Mouse (Mus musculus) forebrain, embryonic 13.5 days (tissue): ENCODE data around the gene Cend1. TPM values are rescaled to one million over a fixed set of nuclear protein-coding genes. Genes with fewer than 3 reads are reported as not detected.
"Not testable (repeated sequence)": the region's sequence is repeated elsewhere in the genome, so short reads cannot be mapped to it uniquely, and the experiment has no call there.

Source experiments
- ATAC-seq: fragments of 200-750 bp; cut with Nextera tagmentation; 2 replicates; pipeline ENCODE4 v1.8.0; 2017
- H3K27ac ChIP-seq: fragments of 300-500 bp; sonication (generic); 2 replicates; pipeline ENCODE4 v1.5.1; 2015; ENCODE audit warnings: inconsistent platforms, mild to moderate bottlenecking, moderate library complexity
- H3K27me3 ChIP-seq: fragments of 300-500 bp; sonication (generic); 2 replicates; pipeline ENCODE4 v1.6.1; 2015; ENCODE audit warnings: mild to moderate bottlenecking, inconsistent platforms
- H3K36me3 ChIP-seq: fragments of 300-500 bp; sonication (generic); 2 replicates; pipeline ENCODE4 v1.6.1; 2015; ENCODE audit warnings: mild to moderate bottlenecking, inconsistent platforms; ENCODE audit not compliant: poor library complexity, severe bottlenecking
- H3K4me1 ChIP-seq: fragments of 300-500 bp; sonication (generic); 2 replicates; pipeline ENCODE4 v1.6.1; 2015; ENCODE audit warnings: inconsistent platforms
- H3K4me2 ChIP-seq: fragments of 300-500 bp; sonication (generic); 2 replicates; pipeline ENCODE4 v1.6.1; 2015; ENCODE audit warnings: inconsistent platforms, mild to moderate bottlenecking, moderate library complexity
- H3K4me3 ChIP-seq: fragments of 300-500 bp; sonication (generic); 2 replicates; pipeline ENCODE4 v1.5.1; 2015; ENCODE audit warnings: mild to moderate bottlenecking, inconsistent platforms
- H3K9ac ChIP-seq: fragments of 300-500 bp; sonication (generic); 2 replicates; pipeline ENCODE4 v1.6.1; 2015; ENCODE audit warnings: mild to moderate bottlenecking, inconsistent platforms
- H3K9me3 ChIP-seq: fragments of 300-500 bp; sonication (generic); replicated peaks from 2 replicates; pipeline ENCODE4 v1.6.1; 2016; ENCODE audit warnings: inconsistent platforms
- WGBS: fragments of 180-500 bp; shearing (Covaris S2); methylation state at CpG from one replicate; pipeline ENCODE4 v1.1.7; 2015; 5-methylcytosine and 5-hydroxymethylcytosine counted together
- polyA plus RNA-seq: library from polyadenylated mRNA; unstranded; fragments of >200 nt; fragmentation: Nextera tagmentation; extraction: Ambion mirVana; gene quantifications from 2 replicates; pipeline ENCODE4 v1.2.1, GENCODE M21; 2015

Cend1 gene
- polyA plus RNA-seq, 1 experiment from 2014 or later: 27.5 TPM

DNA sequence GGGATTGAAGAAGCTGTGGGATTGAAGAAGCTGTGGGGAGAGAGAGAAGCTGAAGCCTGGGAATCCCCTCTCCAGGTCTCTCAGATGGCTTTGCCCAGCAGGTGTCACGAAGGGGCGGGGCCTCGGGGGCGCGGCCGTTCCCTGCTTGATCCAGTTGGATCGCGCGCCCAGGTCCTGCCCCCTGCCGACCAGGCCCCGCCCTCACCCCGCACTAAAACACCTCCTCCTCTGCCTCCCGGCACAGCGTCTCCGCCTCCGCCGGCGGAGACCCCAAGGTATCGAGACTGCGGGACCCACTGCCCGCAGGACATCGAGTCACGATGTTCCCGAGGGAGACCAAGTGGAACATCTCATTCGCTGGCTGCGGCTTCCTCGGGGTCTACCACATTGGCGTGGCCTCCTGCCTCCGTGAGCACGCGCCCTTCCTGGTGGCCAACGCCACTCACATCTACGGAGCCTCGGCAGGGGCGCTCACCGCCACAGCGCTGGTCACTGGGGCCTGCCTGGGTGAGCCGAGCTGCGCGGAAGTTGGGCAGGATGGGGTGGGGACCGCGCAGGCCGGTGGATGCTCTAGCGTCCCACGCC, 25.8 kb upstream of the Cend1 start, which contains the start of gene Pnpla2:
Gene Pnpla2, plus strand, starts transcription at position 232 of the 585 bp plus-strand sequence.
- Histone ChIP-seq H3K9me3 (no peaks in the 10 kb centered on the region), H3K36me3 (peaks cover 42% of the 10 kb centered on the region), H3K27me3 (peaks cover 17% of the 10 kb centered on the region), H3K9ac (peak within 1 kb of the TSS; percentile 80), H3K4me1 (peaks cover 21% of the 10 kb centered on the region), H3K27ac (peak within 1 kb of the TSS; percentile 52), H3K4me3 (peak within 1 kb of the TSS; percentile 68), H3K4me2 (peak within 1 kb of the TSS; percentile 95)
- WGBS: under 1% methylated on average over 41 of the region's 45 CpGs
- ATAC-seq: peak; percentile 80

DNA sequence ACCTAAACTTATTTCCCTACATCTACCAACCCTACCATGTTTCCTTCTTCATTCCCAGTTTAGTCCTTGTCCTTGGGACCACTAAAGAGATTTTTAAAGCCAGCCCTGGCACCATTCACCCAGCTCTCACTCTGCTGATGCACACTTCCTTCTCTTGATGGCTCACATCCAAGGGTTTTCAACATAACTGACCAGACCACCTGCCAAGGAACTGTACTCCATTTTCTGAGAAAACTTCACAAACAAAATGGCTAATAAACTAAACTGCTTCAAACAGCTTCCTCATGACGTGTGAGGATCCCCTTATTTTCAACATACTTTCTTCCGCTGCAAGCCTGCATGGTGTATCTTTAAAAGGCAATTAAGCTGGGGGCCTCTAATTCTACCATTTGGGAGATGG, 24.3 kb upstream of the Cend1 start:
- no peak overlapping the region for H3K9ac ChIP-seq
- ATAC-seq: no peak
- peaks cover 41% of the 10 kb centered on the region for H3K36me3 ChIP-seq
- H3K27me3 ChIP-seq: 0 out of 2 replicates have a peak, but pooled peaks cover 6% of the 10 kb centered on the region
- WGBS: 72% methylated on average over 2 of the region's 2 CpGs
- H3K9me3 ChIP-seq: no peaks in the 10 kb centered on the region
- peaks cover 25% of the 10 kb centered on the region for H3K4me1 ChIP-seq
- no peak overlapping the region for H3K27ac ChIP-seq
- no peak overlapping the region for H3K4me3 ChIP-seq
- no peak overlapping the region for H3K4me2 ChIP-seq

DNA sequence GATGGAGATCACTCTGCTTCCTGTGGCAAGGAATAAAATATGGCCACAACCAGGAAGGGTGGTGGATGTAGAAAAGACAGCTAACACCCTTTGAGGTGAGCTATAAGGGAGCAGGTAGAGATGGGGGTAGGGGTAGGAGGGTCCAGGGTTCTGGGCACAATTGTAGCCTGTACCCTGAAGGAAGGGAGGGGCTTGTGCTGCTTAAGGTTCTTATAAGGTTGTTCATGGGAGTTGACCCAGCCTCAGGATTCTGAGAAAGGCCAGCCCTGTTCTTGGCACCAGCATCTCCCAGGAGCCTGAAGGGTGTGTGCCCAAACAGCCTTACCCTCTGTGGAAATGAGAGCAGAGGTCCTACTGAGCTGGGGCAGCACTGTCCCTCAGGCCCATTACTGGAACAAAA, 22.6 kb upstream of the Cend1 start:
- H3K9me3 ChIP-seq: no peaks in the 10 kb centered on the region
- no peak overlapping the region for H3K4me3 ChIP-seq
- no peak for ATAC-seq
- H3K4me1 ChIP-seq: peaks cover 32% of the 10 kb centered on the region
- H3K27ac ChIP-seq: no peak overlapping the region
- H3K27me3 ChIP-seq: 0 out of 2 replicates have a peak, but pooled peaks cover 6% of the 10 kb centered on the region
- H3K9ac ChIP-seq: no peak overlapping the region
- H3K4me2 ChIP-seq: no peak overlapping the region
- H3K36me3 ChIP-seq: peaks cover 40% of the 10 kb centered on the region

DNA sequence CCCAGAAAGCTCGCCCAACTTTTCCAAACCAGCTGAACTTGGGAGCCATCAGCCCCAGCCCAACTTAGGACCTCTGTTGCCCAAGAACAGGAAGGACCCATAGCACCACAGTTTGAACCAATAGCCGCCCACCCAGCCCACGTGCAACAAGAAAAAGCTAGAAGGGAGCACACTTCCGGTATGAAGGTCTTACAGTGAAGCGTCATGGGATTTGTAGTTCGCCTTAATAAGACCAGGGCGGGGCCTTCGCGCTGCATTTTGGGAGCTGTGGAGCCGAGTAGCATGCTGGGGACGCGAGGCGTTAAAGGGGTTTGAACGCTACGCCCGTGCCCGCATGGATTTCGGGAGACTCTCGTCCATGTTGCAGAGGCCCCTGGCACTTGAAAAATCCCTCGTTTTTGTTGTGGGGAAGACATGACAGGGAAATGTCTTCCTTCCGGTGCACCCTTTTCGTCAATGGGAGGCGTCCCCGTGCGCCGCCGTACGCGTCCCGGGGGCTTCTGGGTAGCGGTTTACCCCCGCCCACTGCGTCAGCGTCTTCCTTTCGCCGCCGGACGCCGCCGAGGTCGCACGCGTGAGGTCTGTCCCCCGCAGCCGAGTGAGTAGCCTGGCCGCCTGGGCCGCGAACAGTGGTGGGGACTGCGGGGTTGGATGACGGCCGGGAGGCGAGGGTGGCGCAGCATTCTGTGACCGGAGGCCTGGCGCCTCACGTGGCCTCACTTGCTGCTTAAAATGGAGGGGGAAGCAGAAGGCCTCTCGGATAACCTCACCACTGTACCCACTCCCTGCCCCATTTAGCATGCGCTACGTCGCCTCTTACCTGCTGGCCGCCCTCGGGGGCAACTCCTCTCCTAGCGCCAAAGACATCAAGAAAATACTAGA, 18.1 kb upstream of the Cend1 start, which contains the start of gene Rplp2:
Gene Rplp2, plus strand, starts transcription at position 261 of the 882 bp plus-strand sequence.
- Histone ChIP-seq H3K4me3 (peak within 1 kb of the TSS; percentile 92), H3K9me3 (no peaks in the 10 kb centered on the region), H3K4me2 (peak within 1 kb of the TSS; percentile 80), H3K36me3 (peaks cover 39% of the 10 kb centered on the region), H3K9ac (peak within 1 kb of the TSS; percentile 94), H3K4me1 (peaks cover 30% of the 10 kb centered on the region), H3K27ac (peak within 1 kb of the TSS; percentile 89), H3K27me3 (no peaks in the 10 kb centered on the region)
- under 1% methylated on average over 63 of the region's 63 CpGs for WGBS
- ATAC-seq: peak; percentile 93

DNA sequence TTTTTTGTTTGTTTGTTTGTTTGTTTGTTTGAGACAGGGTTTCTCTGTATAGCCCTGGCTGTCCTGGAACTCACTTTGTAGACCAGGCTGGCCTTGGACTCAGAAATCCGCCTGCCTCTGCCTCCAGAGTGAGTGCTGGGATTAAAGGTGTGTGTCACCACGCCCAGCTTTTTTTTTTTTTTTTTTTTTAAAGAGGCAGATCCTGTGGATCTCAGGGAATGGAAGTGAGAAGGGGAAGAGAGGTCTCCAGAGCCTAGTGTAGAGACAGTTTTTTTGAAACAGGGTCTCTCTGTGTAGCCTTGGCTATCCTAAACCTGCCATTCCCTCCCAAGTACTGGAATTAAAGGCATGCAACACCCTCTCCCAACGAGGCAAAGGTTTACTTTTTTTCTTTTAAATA, 17.1 kb upstream of the Cend1 start:
- H3K4me1 ChIP-seq: peaks cover 40% of the 10 kb centered on the region
- not testable (repeated sequence) for H3K27me3 ChIP-seq, H3K27ac ChIP-seq, H3K9me3 ChIP-seq, H3K9ac ChIP-seq, H3K4me3 ChIP-seq, ATAC-seq
- H3K36me3 ChIP-seq: peaks cover 32% of the 10 kb centered on the region
- H3K4me2 ChIP-seq: peak overlapping the region; percentile 80
- WGBS: 83% methylated on average over 3 of the region's 3 CpGs

DNA sequence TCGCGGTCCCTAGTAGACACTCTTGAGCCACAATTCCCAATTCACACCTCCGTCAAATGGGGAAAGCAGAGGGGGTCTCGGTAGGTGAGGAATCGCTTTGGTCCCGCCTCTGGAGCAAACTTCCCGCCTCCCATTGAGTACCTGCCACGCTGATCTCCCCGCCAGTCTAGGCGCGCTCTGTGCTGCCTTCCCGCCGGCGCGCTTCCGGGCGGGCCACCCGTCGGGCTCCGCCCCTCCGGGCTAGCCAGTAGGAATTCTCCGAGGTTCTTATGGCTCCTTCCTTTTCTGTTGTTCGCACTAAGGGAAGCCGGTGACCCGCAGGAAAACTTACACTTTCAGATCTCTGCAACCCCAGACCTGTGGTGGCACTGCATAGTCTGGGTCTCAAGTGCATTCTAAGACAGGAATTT, 14.5 kb upstream of the Cend1 start, which contains the start of gene Pidd1:
Gene Pidd1, minus strand, starts transcription at position 198 of the 410 bp plus-strand sequence.
- H3K4me2 ChIP-seq: peak within 1 kb of the TSS; percentile 79
- ATAC-seq: peak; percentile 34; the same call in 1 of the 2 replicates
- WGBS: under 1% methylated on average over 25 of the region's 25 CpGs

DNA sequence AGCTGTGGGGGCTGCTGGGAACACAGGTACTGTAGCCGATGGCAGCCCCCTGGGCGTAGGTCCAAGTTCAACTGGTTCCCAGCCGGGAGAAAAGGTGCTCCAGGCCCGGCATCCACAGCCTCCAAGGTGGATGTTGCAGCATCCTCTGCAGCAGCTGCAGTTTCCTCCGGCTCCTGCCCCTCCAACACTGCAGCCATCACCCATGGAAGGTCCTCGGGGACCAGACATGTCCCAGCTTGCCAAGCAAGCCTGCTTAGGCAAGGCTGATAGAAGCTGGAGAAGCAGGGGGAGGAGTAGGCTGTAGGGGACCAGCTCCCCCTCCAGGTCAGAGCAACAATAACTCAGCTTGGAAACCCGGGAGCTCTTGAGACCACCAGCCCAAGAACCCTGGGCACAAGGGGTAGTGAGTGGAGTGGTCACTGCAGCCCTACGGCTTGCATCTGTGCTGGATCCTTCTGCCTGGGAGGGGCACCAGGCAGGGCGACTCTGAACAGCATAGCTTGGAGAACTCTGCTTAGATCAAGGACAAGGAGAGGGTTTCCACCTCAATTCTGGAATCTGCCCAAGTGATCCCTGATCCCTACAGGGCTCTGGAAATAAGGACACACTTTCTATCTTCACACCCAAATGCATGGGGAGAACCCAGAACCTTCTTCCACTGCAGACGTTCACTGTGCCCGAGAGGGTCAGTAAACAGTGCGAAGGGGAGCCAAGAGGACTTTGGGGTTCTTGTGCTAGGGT, 14.0 kb upstream of the Cend1 start:
- 20% methylated on average over 12 of the region's 12 CpGs for WGBS
- H3K36me3 ChIP-seq: peaks cover 34% of the 10 kb centered on the region
- ATAC-seq: no peak
- peak overlapping the region; percentile 63 for H3K27ac ChIP-seq
- no peaks in the 10 kb centered on the region for H3K9me3 ChIP-seq
- peaks cover 41% of the 10 kb centered on the region for H3K4me1 ChIP-seq
- H3K9ac ChIP-seq: peak overlapping the region; percentile 69
- H3K4me3 ChIP-seq: peak overlapping the region; percentile 45
- peak overlapping the region; percentile 79 for H3K4me2 ChIP-seq
- no peaks in the 10 kb centered on the region for H3K27me3 ChIP-seq

More for the DNA sequence above, 14.5 kb upstream of the Cend1 start, which contains the start of gene Pidd1:
- peaks cover 33% of the 10 kb centered on the region for H3K36me3 ChIP-seq
- H3K4me3 ChIP-seq: peak within 1 kb of the TSS; percentile 45
- H3K27ac ChIP-seq: peak within 1 kb of the TSS; percentile 63
- H3K9me3 ChIP-seq: no peaks in the 10 kb centered on the region
- no peaks in the 10 kb centered on the region for H3K27me3 ChIP-seq
- peak within 1 kb of the TSS; percentile 69 for H3K9ac ChIP-seq
- peaks cover 47% of the 10 kb centered on the region for H3K4me1 ChIP-seq

DNA sequence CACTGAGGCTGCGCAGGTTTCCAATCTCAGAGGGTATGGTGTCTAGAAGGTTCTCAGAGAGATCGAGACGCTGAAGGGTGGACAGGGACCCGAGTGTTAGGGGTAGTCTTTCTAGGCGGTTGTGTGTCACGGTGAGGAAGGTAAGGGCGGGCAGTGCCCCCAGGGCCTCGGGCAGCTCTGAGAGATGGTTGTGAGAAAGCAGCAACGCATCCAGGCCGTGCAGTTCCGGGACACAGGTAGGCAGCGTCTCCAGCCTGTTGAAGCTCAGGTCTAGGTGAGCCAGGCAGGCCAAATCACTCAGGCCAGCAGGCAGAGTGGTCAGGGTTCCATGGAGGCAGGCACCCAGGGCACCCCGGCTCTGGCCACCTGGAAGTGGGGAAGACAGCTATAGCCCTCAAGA, 12.9 kb upstream of the Cend1 start:
- Histone ChIP-seq H3K27me3 (no peaks in the 10 kb centered on the region), H3K4me1 (peaks cover 44% of the 10 kb centered on the region), H3K27ac (peak overlapping the region; percentile 63; the same call in 1 of the 2 replicates), H3K9me3 (no peaks in the 10 kb centered on the region), H3K36me3 (peaks cover 35% of the 10 kb centered on the region), H3K9ac (peak overlapping the region; percentile 69), H3K4me3 (peak overlapping the region; percentile 45), H3K4me2 (peak overlapping the region; percentile 79)
- 92% methylated on average over 13 of the region's 13 CpGs for WGBS
- ATAC-seq: no peak

DNA sequence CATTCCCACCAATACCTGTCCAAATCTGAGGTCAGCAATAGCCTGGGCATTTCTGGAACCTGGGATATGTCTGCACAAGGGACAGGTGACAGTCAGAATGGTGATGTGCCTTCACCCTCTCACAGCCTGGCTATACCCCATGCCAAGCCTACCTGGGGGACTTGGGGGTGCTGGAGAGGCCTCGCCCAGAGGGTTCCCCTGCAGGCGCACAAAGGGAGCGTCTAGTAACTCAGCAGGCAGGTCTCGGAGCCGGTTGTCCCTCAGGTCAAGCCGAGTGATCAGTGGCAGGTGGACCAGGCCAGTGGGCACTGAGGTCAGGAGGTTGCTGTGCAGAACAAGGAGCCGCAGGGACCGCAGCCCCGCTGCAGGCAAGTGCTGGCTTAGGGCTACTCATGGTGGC, 12.2 kb upstream of the Cend1 start:
- ATAC-seq: no peak
- 87% methylated on average over 9 of the region's 9 CpGs for WGBS
- Histone ChIP-seq H3K9ac (peak overlapping the region; percentile 69), H3K4me3 (peak overlapping the region; percentile 6; the same call in 1 of the 2 replicates), H3K4me1 (peaks cover 51% of the 10 kb centered on the region), H3K27ac (no peak overlapping the region), H3K4me2 (peak overlapping the region; percentile 79), H3K36me3 (peaks cover 35% of the 10 kb centered on the region), H3K27me3 (no peaks in the 10 kb centered on the region), H3K9me3 (no peaks in the 10 kb centered on the region)

DNA sequence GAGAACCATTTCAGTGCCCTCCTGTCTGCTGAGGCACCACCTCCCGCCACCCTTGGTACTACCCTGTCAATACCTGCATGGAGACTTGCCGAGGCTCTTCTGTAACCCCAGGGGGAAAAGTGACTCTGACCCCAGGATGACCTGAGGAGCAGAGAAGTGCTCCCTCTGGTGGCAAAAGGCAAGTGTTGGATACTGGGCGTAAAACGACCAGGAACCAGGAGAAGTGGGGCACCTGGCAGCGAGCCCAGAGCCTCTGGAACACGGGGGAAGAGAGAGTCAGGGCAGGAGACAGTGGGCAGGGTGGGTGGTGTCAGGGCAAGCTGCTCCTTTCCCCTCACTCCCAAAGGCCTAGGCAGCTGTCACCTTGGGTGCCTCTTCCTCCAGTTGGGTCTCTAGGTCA, 11.3 kb upstream of the Cend1 start:
- H3K4me3 ChIP-seq: no peak overlapping the region
- peaks cover 35% of the 10 kb centered on the region for H3K36me3 ChIP-seq
- no peak overlapping the region for H3K4me2 ChIP-seq
- no peaks in the 10 kb centered on the region for H3K9me3 ChIP-seq
- no peak overlapping the region for H3K27ac ChIP-seq
- no peaks in the 10 kb centered on the region for H3K27me3 ChIP-seq
- no peak for ATAC-seq
- 20% methylated on average over 6 of the region's 6 CpGs for WGBS
- peak overlapping the region; percentile 48; the same call in 1 of the 2 replicates for H3K9ac ChIP-seq
- H3K4me1 ChIP-seq: peaks cover 60% of the 10 kb centered on the region

DNA sequence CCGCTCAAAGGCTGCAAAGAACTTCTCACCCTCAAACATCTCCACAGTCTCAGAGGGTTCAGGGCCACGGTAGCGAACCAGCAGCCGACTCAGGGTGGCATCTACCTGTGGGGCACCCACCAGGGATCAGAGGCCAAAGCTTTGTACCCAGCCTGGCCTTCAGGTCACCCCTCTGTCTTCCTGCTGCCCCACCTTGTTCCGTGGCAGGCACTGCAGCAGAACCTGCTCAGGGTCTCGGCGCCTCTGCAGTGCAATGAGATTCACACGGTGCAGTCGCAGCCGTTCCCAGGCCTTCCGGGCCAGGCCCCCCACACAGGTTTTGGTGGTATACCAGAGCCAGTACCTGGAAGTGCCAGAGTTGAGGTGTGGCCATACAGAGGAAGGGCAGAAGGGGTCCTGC, 10.5 kb upstream of the Cend1 start:
- no peaks in the 10 kb centered on the region for H3K27me3 ChIP-seq
- H3K4me3 ChIP-seq: no peak overlapping the region
- peaks cover 35% of the 10 kb centered on the region for H3K36me3 ChIP-seq
- no peak overlapping the region for H3K4me2 ChIP-seq
- H3K27ac ChIP-seq: no peak overlapping the region
- no peaks in the 10 kb centered on the region for H3K9me3 ChIP-seq
- no peak overlapping the region for H3K9ac ChIP-seq
- H3K4me1 ChIP-seq: peaks cover 67% of the 10 kb centered on the region
- 97% methylated on average over 11 of the region's 11 CpGs for WGBS
- no peak for ATAC-seq
